Mouse (Mus musculus) MEL (cell line): Measurements from ENCODE around the gene Ranbp17.

ENCODE experiments used
- CTCF ChIP-seq, 3 experiments: IDR thresholded peaks in 2 of 3; conservative IDR thresholded peaks in 1 of 3; 2 replicates each; pipeline ENCODE4 v1.5.1; 2011 to 2012; ENCODE audit warnings: low read length in 3 of 3, low read depth in 2 of 3, mild to moderate bottlenecking in 2 of 3, improper control_type of control experiment in 1 of 3, inconsistent platforms in 1 of 3, mixed read lengths in 1 of 3, moderate library complexity in 1 of 3; ENCODE audit not compliant: control insufficient read depth in 1 of 3, insufficient read depth in 1 of 3, poor library complexity in 1 of 3, severe bottlenecking in 1 of 3
- EP300 ChIP-seq, 2 experiments: IDR thresholded peaks; 2 replicates each; pipeline ENCODE4 v1.6.1; 2011; ENCODE audit warnings: improper control_type of control experiment in 2 of 2, low read length in 2 of 2, low read depth in 1 of 2, mild to moderate bottlenecking in 1 of 2
- MAX ChIP-seq: IDR thresholded peaks from 2 replicates; pipeline ENCODE4 v1.6.1; 2011; ENCODE audit warnings: low read length, improper control_type of control experiment
- POLR2A ChIP-seq, 2 experiments: IDR thresholded peaks; 2 replicates each; pipeline ENCODE4 v1.6.1; 2011 to 2012; ENCODE audit warnings: low read length in 2 of 2, mild to moderate bottlenecking in 2 of 2, control low read depth in 1 of 2, improper control_type of control experiment in 1 of 2, low read depth in 1 of 2, moderate library complexity in 1 of 2; ENCODE audit not compliant: control insufficient read depth in 1 of 2, insufficient read depth in 1 of 2, poor library complexity in 1 of 2
- RCOR1 ChIP-seq: IDR thresholded peaks from 2 replicates; pipeline ENCODE4 v1.6.1; 2012; ENCODE audit warnings: low read depth, mild to moderate bottlenecking, inconsistent platforms, low read length, improper control_type of control experiment

DNA sequence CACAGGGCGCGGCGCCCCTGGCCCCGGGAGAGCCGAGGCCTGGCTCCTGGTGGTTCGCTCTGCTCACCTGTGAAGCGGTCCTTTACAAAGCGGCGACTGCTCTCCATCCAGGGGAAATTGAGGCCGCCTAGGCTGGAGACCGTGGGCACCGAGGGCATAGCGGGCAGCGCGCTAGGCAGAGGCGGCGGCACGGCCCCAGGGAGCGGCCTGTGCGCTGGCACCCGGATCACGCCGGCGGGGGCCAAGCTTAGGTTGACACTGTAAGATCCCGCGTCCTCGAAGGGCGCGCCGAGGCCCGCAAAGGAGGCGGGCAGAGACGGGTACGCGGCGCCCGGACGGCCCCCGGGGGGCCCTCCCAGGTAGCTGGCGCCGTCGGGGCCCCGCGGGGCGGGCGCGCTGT is 310.6 kb downstream of the Ranbp17 start:
- no peak for TF ChIP-seq POLR2A (IDR thresholded peaks at IDR 0.05; ENCODE audit: control insufficient read depth in 1 of 2, insufficient read depth in 1 of 2, low read depth in 1 of 2, low read length in 2 of 2, poor library complexity in 1 of 2)
- TF ChIP-seq EP300 (IDR thresholded peaks at IDR 0.05; ENCODE audit: low read depth in 1 of 2, low read length in 2 of 2) = no peak
- TF ChIP-seq RCOR1 = no peak
- TF ChIP-seq CTCF (IDR thresholded peaks at IDR 0.05 in 2 of 3, conservative IDR thresholded peaks at IDR 0.05 in 1 of 3; ENCODE audit: control insufficient read depth in 1 of 3, insufficient read depth in 1 of 3, low read depth in 2 of 3, low read length in 3 of 3, poor library complexity in 1 of 3, severe bottlenecking in 1 of 3) = no peak
- TF ChIP-seq MAX = no peak
